Comparison of ENCODE assay signal across 8 mouse cellular contexts in genomic region chr7:25756011-25756410, GRCm38 (mm10). TPM values are rescaled to one million over a fixed set of nuclear protein-coding genes. Genes with fewer than 3 reads are reported as not detected.
A peak's percentile ranks its signal among the peaks of the same experiment; 100 is the strongest.
DNase-seq lines count a peak whose midpoint lies in the region; ATAC-seq and TF ChIP-seq lines count a peak whose summit lies in the region.

No protein-coding gene starts in this region.

- H3K9me3 ChIP-seq in heart, embryonic 11.5 days (replicated peaks; ENCODE audit: control insufficient read depth, low read length): no peaks in the 10 kb centered on the region
- H3K9me3 ChIP-seq in kidney, embryonic 16.5 days (ENCODE audit: low read length): no peaks in the 10 kb centered on the region

- H3K4me3 ChIP-seq in bone marrow, adult 2 months (replicated peaks; ENCODE audit: control insufficient read depth, low read depth, low read length): peak overlapping the region; percentile 64
- H3K4me3 ChIP-seq in heart, embryonic 11.5 days (ENCODE audit: low read depth, low read length): peak overlapping the region; percentile 93
- H3K4me3 ChIP-seq in kidney, embryonic 16.5 days (ENCODE audit: low read length): peak overlapping the region; percentile 75
- peak overlapping the region; percentile 47 for H3K4me3 ChIP-seq in liver, adult 2 months (ENCODE audit: insufficient read depth, low read depth, low read length)
- H3K4me3 ChIP-seq in myocyte: peak overlapping the region; percentile 95

- peak; percentile 65 for TF ChIP-seq CTCF in bone marrow, adult 2 months (IDR thresholded peaks at IDR 0.05; ENCODE audit: control insufficient read depth, insufficient read depth, low read length)
- peak; percentile 77 for TF ChIP-seq CTCF in liver, adult 2 months (IDR thresholded peaks at IDR 0.05; ENCODE audit: low read depth, low read length)

- H3K9ac ChIP-seq in heart, embryonic 11.5 days (ENCODE audit: low read depth, low read length): peak overlapping the region; percentile 68
- peak overlapping the region; percentile 70 for H3K9ac ChIP-seq in kidney, embryonic 16.5 days (replicated peaks; ENCODE audit: low read length)
- H3K9ac ChIP-seq in liver, adult 2 months (ENCODE audit: low read depth, low read length): peak overlapping the region; percentile 2

- peaks cover 19% of the 10 kb centered on the region for H3K79me2 ChIP-seq in liver, adult 2 months (ENCODE audit: control insufficient read depth, insufficient read depth, low read length)
- H3K79me2 ChIP-seq in myocyte (ENCODE audit: control insufficient read depth, insufficient read depth): peaks cover 33% of the 10 kb centered on the region

- peak overlapping the region; percentile 95 for H3K4me2 ChIP-seq in heart, embryonic 11.5 days
- peak overlapping the region; percentile 89 for H3K4me2 ChIP-seq in kidney, embryonic 16.5 days (replicated peaks; ENCODE audit: low read depth, low read length)
- H3K4me2 ChIP-seq in myocyte (ENCODE audit: low read depth): peak overlapping the region; percentile 100

- WGBS in bone marrow, adult 2 months: under 1% methylated on average over 18 of the region's 18 CpGs
- WGBS in heart, embryonic 11.5 days (ENCODE audit: insufficient replicate concordance): under 1% methylated on average over 18 of the region's 18 CpGs
- WGBS in kidney, embryonic 16.5 days: under 1% methylated on average over 18 of the region's 18 CpGs
- under 1% methylated on average over 18 of the region's 18 CpGs for WGBS in liver, adult 2 months

- peaks cover 2% of the 10 kb centered on the region; the same call in 1 of the 2 replicates for H3K4me1 ChIP-seq in bone marrow, adult 2 months (ENCODE audit: control insufficient read depth, insufficient read depth, low read length)
- H3K4me1 ChIP-seq in heart, embryonic 11.5 days (ENCODE audit: control insufficient read depth, insufficient read depth, low read length): peaks cover 16% of the 10 kb centered on the region
- peaks cover 17% of the 10 kb centered on the region for H3K4me1 ChIP-seq in kidney, embryonic 16.5 days (ENCODE audit: insufficient read depth, low read length)
- peaks cover 10% of the 10 kb centered on the region for H3K4me1 ChIP-seq in liver, adult 2 months (ENCODE audit: control insufficient read depth, insufficient read depth, low read length)

- no peak overlapping the region for H3ac ChIP-seq in myocyte (ENCODE audit: control insufficient read depth, insufficient read length)

- 0 out of 2 replicates have a peak, but pooled peaks have one; percentile 42 for TF ChIP-seq POLR2A in bone marrow, adult 2 months (IDR thresholded peaks at IDR 0.05; ENCODE audit: borderline replicate concordance, control insufficient read depth, low read depth, low read length)
- peak; percentile 52; the same call in 1 of the 2 replicates for TF ChIP-seq POLR2A in liver, adult 2 months (IDR thresholded peaks at IDR 0.05; ENCODE audit: extremely low read depth, insufficient read depth, low read length)
- TF ChIP-seq POLR2A in myocyte (IDR thresholded peaks at IDR 0.05; ENCODE audit: insufficient read length, low read depth): peak; percentile 98

- no peaks in the 10 kb centered on the region for H3K27me3 ChIP-seq in heart, embryonic 11.5 days (ENCODE audit: control insufficient read depth, insufficient read depth, low read length)
- H3K27me3 ChIP-seq in kidney, embryonic 16.5 days (ENCODE audit: insufficient read depth, low read length): no peaks in the 10 kb centered on the region
- H3K27me3 ChIP-seq in liver, adult 2 months (ENCODE audit: control insufficient read depth, insufficient read depth, low read length): no peaks in the 10 kb centered on the region
- H3K27me3 ChIP-seq in myocyte (ENCODE audit: control insufficient read depth, insufficient read depth, insufficient read length): no peaks in the 10 kb centered on the region
- no peaks in the 10 kb centered on the region for H3K27me3 ChIP-seq in splenic B cell, adult 2 months (ENCODE audit: control insufficient read depth, insufficient read depth, low read length, poor library complexity, severe bottlenecking)

- peak; percentile 92 for DNase-seq in A20 (ENCODE audit: low read depth, low spot score)
- peak; percentile 81 for DNase-seq in liver, adult 2 months (ENCODE audit: extremely low read depth, low read depth, low spot score)
- DNase-seq in splenic B cell, adult 2 months (ENCODE audit: low read depth, low spot score): peak; percentile 97

- H3K36me3 ChIP-seq in heart, embryonic 11.5 days (ENCODE audit: control insufficient read depth, insufficient read depth, low read length): peaks cover 2% of the 10 kb centered on the region; the same call in 1 of the 2 replicates
- H3K36me3 ChIP-seq in kidney, embryonic 16.5 days (ENCODE audit: insufficient read depth, low read length): peaks cover 14% of the 10 kb centered on the region; the same call in 1 of the 2 replicates
- peaks cover 3% of the 10 kb centered on the region for H3K36me3 ChIP-seq in liver, adult 2 months (ENCODE audit: control insufficient read depth, insufficient read depth, low read length)
- peaks cover 14% of the 10 kb centered on the region for H3K36me3 ChIP-seq in myocyte (ENCODE audit: control insufficient read depth, insufficient read depth)
- H3K36me3 ChIP-seq in splenic B cell, adult 2 months (ENCODE audit: control insufficient read depth, insufficient read depth, low read length, poor library complexity, severe bottlenecking): no peaks in the 10 kb centered on the region

- H3K27ac ChIP-seq in bone marrow, adult 2 months (ENCODE audit: control insufficient read depth, insufficient read depth, low read depth, low read length, poor library complexity): peak overlapping the region; percentile 96
- H3K27ac ChIP-seq in heart, embryonic 11.5 days (ENCODE audit: low read depth, low read length): peak overlapping the region; percentile 90
- H3K27ac ChIP-seq in kidney, embryonic 16.5 days (ENCODE audit: low read length): peak overlapping the region; percentile 98
- H3K27ac ChIP-seq in liver, adult 2 months (replicated peaks; ENCODE audit: insufficient read depth, low read depth, low read length): peak overlapping the region; percentile 71

- ATAC-seq in erythroblast, adult 5-6 weeks (replicated peaks; ENCODE audit: low FRiP score, poor library complexity, severe bottlenecking): peak; percentile 28
- peak; percentile 19; the same call in 1 of the 2 replicates for ATAC-seq in heart, embryonic 11.5 days (replicated peaks; ENCODE audit: insufficient number of reproducible peaks, low FRiP score, low TSS enrichment)
- peak; percentile 40 for ATAC-seq in kidney, embryonic 16.5 days (ENCODE audit: low FRiP score, low TSS enrichment)

TF ChIP-seq in myocyte, 11 proteins besides CTCF, POLR2A, EP300 and RAD21:
- TF ChIP-seq REST (IDR thresholded peaks at IDR 0.05; ENCODE audit: insufficient read depth, insufficient read length) (peak; percentile 5), MYOG (IDR thresholded peaks at IDR 0.05; ENCODE audit: control insufficient read depth in 1 of 3, insufficient read depth in 1 of 3, insufficient read length in 2 of 3, low read depth in 2 of 3) (no peak), POLR2AphosphoS2 (IDR thresholded peaks at IDR 0.05; ENCODE audit: insufficient read length, low read depth) (peak; percentile 100), TCF3 (IDR thresholded peaks at IDR 0.05; ENCODE audit: insufficient read length, low read depth) (no peak), CEBPB (IDR thresholded peaks at IDR 0.05; ENCODE audit: insufficient read depth, poor library complexity, severe bottlenecking) (no peak), MAX (IDR thresholded peaks at IDR 0.05; ENCODE audit: low read depth) (peak; percentile 18), SRF (IDR thresholded peaks at IDR 0.05; ENCODE audit: control insufficient read depth, insufficient read length, low read depth) (no peak), MYOD1 (IDR thresholded peaks at IDR 0.05; ENCODE audit: control insufficient read depth in 1 of 3, insufficient read length in 2 of 3, low read depth in 2 of 3) (no peak), TCF12 (IDR thresholded peaks at IDR 0.05; ENCODE audit: insufficient read depth, poor library complexity, severe bottlenecking) (no peak), USF1 (IDR thresholded peaks at IDR 0.05; ENCODE audit: low read depth) (peak; percentile 80), E2F4 (IDR thresholded peaks at IDR 0.05; ENCODE audit: insufficient read depth) (no peak)

RNA-seq across cellular contexts. Expression of gene Hnrnpul1, which starts 1.5 kb away (rescaled TPM):
- 74.6 and 75.3 TPM in 2 replicates for polyA plus RNA-seq in bone marrow, adult 2 months (2011; ENCODE audit: insufficient read depth, insufficient read length, low replicate concordance, missing spikeins)
- 45.2 and 59.1 TPM in 2 replicates for total RNA-seq in erythroblast, adult 5-6 weeks (2015; ENCODE audit: low replicate concordance)
- total RNA-seq in erythroblast, adult 5-6 weeks (2017; ENCODE audit: low replicate concordance): 79.3 and 99.9 TPM in 2 replicates
- 47.7 and 53.3 TPM in 2 replicates for polyA plus RNA-seq in heart, embryonic 11.5 days (2014; fragmentation: Nextera tagmentation; extraction: Ambion mirVana)
- polyA plus RNA-seq in kidney, embryonic 16.5 days (2015; fragmentation: Nextera tagmentation; extraction: Ambion mirVana): 43.7 and 56.5 TPM in 2 replicates
- 30.0 and 32.7 TPM in 2 replicates for total RNA-seq in liver, adult 2 months (2014; rRNA removed)
- 21.7 and 23.3 TPM in 2 replicates for polyA plus RNA-seq in liver, adult 2 months (2012; rRNA removed)
- 76.2 TPM for polyA plus RNA-seq in myocyte (2012; fragmentation: generic; extraction: Trizol)

RNA-seq across cellular contexts. Expression of gene Axl, which starts 32.5 kb away (rescaled TPM):
- polyA plus RNA-seq in bone marrow, adult 2 months (2011; ENCODE audit: insufficient read depth, insufficient read length, low replicate concordance, missing spikeins): 20.4 and 37.6 TPM in 2 replicates
- 28.2 and 35.7 TPM in 2 replicates for total RNA-seq in erythroblast, adult 5-6 weeks (2015; ENCODE audit: low replicate concordance)
- total RNA-seq in erythroblast, adult 5-6 weeks (2017; ENCODE audit: low replicate concordance): 20.2 and 22.2 TPM in 2 replicates
- polyA plus RNA-seq in heart, embryonic 11.5 days (2014; fragmentation: Nextera tagmentation; extraction: Ambion mirVana): 53.6 and 54.5 TPM in 2 replicates
- polyA plus RNA-seq in kidney, embryonic 16.5 days (2015; fragmentation: Nextera tagmentation; extraction: Ambion mirVana): 91.5 and 96.5 TPM in 2 replicates
- 12.4 and 18.0 TPM in 2 replicates for total RNA-seq in liver, adult 2 months (2014; rRNA removed)
- polyA plus RNA-seq in liver, adult 2 months (2012; rRNA removed): 6.3 and 11.4 TPM in 2 replicates
- polyA plus RNA-seq in myocyte (2012; fragmentation: generic; extraction: Trizol): 112 TPM

RNA-seq across cellular contexts. Expression of gene Ccdc97, which starts 37.1 kb away (rescaled TPM):
- polyA plus RNA-seq in bone marrow, adult 2 months (2011; ENCODE audit: insufficient read depth, insufficient read length, low replicate concordance, missing spikeins): 33.4 and 65.4 TPM in 2 replicates
- total RNA-seq in erythroblast, adult 5-6 weeks (2015; ENCODE audit: low replicate concordance): 19.0 and 22.3 TPM in 2 replicates
- 14.7 and 17.7 TPM in 2 replicates for total RNA-seq in erythroblast, adult 5-6 weeks (2017; ENCODE audit: low replicate concordance)
- 25.5 and 25.6 TPM in 2 replicates for polyA plus RNA-seq in heart, embryonic 11.5 days (2014; fragmentation: Nextera tagmentation; extraction: Ambion mirVana)
- 25.6 and 32.8 TPM in 2 replicates for polyA plus RNA-seq in kidney, embryonic 16.5 days (2015; fragmentation: Nextera tagmentation; extraction: Ambion mirVana)
- total RNA-seq in liver, adult 2 months (2014; rRNA removed): 6.8 and 10.7 TPM in 2 replicates
- 34.1 and 38.4 TPM in 2 replicates for polyA plus RNA-seq in liver, adult 2 months (2012; rRNA removed)
- 44.5 TPM for polyA plus RNA-seq in myocyte (2012; fragmentation: generic; extraction: Trizol)

Comparison
In these comparisons a context has a peak if more than half of its experiments do, and no peak if none do; other contexts are left out.
1. Peak in every context shown above with its lines: DNase-seq, ATAC-seq, H3K4me3 ChIP-seq and H3K27ac ChIP-seq.
2. POLR2A ChIP-seq: peak in every context shown above with its lines; median percentile 98 in myocyte; 52 in liver, adult 2 months; 42 in bone marrow, adult 2 months.
3. H3K9ac ChIP-seq: peak in every context shown above with its lines; median percentile 70 in kidney, embryonic 16.5 days; 68 in heart, embryonic 11.5 days; 2 in liver, adult 2 months.